Mouse (Mus musculus): ENCODE results near the gene Sema4b. TPM values are rescaled to one million over a fixed set of nuclear protein-coding genes. Genes with fewer than 3 reads are reported as not detected.

The Sema4b gene
- total RNA-seq (2022) = 10 to 100 TPM; 10.9 to 14.0 (median 11.7) TPM

DNA sequence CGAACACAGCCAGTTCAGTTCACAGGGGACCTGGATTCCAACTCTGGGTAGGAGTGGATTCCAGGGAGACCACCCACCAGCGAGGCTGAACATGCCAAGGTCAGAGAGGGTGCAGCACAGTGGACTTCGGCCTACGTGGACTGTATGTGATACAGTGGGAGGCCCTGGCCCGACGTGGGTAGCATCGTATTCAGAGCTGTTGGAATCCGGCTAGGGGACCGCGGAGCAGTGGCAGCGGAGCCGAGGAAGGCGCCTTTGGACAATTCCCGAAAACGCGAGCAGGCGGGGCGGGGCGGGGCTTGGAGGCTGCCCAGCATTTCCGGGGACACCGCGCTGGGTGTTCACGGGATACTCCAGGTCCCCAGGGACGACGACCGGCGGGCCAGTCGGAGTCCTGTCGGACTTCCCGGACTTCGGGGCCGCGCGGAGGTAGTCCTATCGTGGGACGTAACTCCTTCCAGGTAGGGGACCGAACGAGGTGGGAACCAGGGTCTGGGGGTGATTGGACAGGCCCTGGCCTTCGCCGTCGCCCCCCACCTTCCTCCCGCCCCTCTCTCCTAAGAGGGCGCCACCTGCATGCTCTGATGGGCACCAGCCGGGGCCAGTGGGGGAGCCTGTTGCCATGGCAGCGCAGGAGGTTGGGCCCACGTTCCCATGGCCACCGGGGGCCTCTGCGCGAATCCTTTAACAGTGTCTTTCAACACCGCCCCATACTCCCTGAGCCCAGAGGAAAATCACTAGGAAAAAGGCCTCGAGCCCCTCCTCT lies at the start of gene Sema4b:
Gene Sema4b (plus strand): TSS at position 311 of the 766 bp plus-strand sequence.
- DNase-seq (ENCODE audit: low spot score) = peak; percentile 87

DNA sequence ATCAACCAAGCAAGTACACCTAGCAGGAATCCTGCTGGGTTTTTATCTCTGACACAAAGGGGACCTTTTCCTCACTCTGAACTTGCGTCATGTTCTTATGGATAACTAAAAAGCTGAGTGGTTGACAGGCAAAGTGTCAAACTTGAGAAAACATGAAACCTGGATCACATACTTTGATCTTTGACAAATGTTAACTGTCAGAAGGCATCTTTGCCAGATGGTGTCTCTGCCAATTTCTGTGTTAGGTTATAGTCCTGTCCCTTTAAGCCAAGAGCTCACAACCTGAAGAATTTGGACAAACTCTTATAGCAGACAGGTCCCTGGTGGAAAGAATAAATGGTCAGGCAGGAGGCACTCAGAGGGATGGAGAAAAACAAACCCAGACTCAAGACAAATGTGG lies 48.3 kb upstream of the Sema4b start:
- DNase-seq (ENCODE audit: low spot score) = no peak

DNA sequence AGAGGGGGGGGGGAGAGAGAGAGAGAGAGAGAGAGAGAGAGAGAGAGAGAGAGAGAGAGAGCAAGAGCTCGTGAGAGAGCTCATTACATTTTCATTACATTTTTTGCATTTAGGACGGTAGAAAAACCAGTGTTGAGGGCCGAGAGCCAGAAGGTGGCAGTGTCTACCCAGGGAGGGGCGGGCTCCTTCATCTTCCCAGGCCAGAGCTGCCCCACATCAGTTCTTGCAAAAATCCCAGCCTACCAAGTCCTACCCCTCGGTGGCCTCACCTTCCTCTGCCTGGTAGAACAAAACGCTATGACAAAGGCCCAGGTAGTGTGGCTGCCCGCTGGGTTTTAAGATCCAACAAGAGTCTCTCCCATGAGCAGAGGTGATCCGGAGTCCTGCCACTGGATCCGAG lies 45.8 kb upstream of the Sema4b start:
- peak; percentile 56 for DNase-seq (ENCODE audit: low spot score)

DNA sequence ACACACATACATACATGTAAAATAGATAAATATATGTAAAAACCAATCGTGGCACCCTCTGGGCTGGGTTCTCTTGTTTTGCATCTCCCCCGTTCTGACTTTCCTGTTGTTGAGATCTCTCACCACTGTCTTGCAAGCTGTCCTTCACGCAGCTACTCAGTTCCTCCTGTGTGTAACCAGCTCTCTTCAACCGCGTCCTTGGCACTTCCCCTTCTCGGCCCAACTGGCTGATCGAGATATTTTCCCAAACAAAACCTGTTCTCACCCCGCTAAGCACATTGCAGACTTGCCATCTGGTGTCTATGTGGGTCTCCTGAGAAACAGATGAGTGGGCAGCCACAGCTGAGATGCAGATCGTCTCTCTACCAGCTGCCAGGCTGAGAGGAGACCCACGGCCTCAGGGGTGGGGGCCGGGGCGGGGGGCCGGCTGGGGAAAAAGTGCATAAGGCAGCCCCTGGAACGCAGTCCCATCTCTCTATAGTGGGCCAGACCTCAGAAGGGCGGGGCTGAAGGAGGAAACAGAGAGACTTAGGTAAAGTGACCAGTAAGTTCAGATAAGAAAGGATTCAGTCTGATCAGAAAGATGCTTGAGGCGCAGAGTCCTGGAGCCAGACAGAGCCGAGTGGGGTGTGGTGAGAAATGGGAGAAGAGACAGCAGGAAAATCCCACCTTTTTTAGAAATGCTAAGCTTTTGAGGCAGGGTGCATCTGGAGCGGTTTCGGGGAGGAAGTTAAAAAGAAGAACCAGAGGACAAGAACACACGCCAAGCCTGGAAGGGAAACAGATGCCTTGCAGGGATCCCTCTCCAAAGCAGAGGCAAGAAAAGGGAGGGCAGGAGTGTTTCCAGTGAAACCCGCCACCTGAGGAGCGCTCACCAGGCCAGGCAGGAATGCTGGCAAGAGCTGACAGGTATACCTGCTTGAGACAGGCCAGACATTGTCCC lies 43.0 kb upstream of the Sema4b start:
- no peak for DNase-seq (ENCODE audit: low spot score)

DNA sequence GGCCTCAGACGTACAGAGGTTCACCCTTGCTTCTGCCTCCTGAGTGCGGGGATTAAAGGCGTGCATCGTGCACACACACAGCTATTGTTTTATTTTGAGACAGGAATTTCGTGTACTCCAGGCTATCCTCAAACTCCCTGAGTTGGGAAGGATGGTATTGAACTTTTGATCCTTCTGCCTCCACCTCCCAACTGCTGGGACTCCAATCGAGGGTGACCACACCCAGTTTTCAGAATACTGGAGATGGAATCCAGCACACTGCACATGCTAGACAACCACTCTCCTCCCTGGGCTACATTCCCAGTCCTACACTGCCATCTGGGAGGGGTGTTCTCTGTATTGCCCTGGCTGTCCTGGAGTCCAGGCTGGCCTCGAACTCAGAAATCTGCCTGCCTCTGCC lies 41.9 kb upstream of the Sema4b start:
- DNase-seq (ENCODE audit: low spot score) = no peak

DNA sequence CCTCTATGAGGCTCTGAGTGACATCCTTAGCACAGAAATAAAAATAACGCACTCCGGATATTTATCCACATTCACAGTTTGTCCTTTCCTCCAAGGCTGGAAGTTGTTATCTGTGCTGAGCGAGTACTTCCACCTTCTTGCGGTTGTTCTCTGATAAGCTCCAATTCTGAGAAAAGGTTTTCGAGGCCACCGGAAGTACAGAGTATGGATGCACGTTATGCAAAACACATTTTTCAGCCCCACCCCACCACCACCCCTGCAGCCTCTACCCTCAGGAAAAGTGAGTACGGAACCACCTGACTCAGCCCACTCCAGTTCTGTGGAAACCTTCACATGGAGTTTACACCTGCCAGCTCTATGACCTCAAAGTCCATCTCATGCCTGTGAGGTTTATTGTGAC lies 40.6 kb upstream of the Sema4b start:
- DNase-seq (ENCODE audit: low spot score) = no peak

DNA sequence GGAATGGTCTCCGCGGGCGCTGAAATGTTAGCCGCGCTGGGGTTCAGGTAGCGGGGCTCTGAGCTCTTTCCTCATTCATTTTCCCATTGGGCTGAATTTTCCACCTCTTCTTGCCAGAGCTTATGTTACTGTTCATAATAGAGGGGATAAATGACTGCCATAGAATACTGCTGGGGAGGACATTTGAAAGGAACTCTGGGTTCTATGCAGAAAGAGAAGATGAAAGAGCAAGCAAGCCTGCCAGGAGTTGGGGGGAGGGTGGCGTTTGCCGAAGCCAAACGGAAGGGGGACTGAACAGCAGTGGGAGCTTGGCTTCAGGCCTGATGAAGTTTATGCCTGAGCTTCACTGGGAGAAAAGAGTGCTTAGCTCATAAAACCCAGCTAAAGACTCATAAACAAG lies 37.3 kb upstream of the Sema4b start:
- no peak for DNase-seq (ENCODE audit: low spot score)

DNA sequence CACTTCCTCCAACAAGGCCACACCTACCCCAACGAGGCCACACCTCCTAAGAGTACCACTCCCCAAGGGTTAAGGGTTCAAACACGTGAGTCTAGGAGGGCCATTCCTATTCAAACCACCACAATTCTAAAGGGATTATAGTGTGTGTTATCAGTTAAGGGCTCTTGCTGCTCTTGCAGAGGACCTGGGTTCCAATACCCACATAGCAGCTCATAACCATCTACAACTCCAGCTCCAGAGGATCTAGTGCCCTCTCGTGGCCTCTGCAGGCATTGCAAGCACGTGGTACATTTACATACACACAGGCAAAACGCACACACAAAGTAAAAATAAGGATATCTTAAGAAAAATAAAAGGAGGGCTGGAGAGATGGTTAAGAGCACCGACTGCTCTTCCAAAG lies 34.5 kb upstream of the Sema4b start:
- no peak for DNase-seq (ENCODE audit: low spot score)

DNA sequence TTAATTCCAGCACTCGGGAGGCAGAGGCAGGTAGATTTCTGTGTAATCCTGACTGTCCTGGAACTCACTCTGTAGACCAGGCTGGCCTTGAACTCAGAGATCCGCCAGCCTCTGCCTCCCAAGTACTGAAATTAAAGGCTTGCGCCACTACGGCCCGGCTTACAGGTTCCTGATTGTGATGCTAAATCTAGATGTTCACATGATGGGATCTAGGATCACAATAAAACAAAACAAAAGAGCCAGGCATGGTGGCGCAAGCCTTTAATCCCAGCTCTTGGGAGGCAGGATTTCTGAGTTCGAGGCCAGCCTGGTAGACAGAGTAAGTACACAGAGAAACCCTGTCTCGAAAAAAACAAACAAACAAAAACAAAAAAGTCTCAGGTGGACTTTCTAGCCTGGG lies 33.9 kb upstream of the Sema4b start:
- no peak for DNase-seq (ENCODE audit: low spot score)

DNA sequence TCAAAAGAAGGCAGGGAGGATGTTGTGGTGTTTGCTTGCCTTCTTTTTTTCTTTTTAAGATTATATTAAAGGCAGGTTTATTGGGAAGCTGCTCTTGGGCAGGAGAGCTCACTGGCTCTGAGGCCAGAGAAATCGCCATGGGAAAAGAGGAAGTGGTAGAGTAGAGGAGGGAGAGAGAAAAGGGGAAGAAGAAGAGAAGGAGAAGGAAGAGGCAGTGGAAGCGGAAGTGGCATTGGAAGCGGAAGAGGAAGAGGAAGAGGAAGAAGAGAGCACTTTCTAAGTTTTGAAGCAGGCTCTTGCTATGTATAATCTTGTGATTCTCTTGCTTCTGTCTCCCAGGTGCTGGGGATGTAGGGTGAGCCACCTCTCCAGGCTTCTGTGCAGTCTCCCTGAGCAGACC lies 32.0 kb upstream of the Sema4b start:
- no peak for DNase-seq (ENCODE audit: low spot score)

DNA sequence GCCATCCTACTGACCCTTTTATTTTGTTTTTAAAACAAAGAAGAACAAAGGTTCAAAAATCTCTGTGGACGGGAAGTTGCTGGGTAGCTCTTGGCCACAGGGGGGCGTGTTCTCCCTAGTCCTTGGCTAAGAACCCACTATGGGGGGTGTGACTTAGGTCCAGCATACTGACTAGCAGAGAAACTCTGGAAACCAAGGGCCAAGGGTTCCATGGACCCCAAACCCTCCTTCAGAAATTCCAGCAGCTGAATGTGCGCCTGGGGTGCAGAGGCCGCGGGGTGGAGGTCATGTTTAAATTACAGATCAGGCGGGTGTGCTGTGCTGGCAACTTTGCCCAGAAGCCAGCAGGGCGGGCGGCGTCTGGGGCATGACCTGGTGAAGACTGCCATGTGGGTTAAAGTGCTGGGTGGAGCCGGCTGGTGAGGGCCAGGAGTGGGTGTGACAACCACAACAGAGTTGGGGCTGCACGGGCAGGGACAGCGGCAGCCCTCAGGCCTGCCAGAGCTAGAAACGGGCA lies 29.9 kb upstream of the Sema4b start:
- no peak for DNase-seq (ENCODE audit: low spot score)

DNA sequence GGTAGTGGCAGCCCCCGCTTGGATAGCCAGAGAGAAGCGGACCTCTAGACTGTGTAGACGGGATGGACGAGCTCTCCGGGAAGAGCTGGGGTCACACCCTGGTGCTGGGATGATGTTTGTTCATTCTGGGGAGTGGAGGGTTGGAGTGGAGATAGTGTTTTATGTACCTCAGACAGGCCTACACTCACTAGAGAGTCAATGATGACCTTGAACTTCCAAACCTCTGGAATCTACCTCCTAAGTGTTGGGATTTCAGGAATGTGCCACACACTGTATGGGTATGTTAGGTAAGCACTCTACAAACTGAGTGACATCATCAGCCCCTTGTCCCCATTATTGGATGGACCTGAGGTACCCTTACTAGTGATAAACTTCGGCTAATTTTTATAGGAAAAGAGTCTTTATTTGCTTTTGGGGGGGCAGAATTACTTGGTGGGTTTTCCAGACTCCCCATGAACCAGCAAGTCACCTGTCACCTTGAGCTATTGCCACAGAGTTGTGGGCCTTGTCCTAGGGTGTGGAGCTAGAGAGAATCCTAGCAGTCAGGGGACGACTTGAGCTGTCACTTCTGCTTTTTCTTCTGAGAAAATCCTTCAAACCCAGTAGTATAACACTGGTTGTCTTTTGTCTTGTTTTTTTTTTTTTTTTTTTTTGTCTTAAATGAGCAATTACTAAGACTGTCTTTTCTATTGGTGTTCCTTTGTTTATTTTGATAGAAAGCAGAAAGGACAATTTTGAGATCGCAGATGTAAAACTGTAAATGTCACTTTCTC lies 28.0 kb upstream of the Sema4b start:
- no peak for DNase-seq (ENCODE audit: low spot score)

DNA sequence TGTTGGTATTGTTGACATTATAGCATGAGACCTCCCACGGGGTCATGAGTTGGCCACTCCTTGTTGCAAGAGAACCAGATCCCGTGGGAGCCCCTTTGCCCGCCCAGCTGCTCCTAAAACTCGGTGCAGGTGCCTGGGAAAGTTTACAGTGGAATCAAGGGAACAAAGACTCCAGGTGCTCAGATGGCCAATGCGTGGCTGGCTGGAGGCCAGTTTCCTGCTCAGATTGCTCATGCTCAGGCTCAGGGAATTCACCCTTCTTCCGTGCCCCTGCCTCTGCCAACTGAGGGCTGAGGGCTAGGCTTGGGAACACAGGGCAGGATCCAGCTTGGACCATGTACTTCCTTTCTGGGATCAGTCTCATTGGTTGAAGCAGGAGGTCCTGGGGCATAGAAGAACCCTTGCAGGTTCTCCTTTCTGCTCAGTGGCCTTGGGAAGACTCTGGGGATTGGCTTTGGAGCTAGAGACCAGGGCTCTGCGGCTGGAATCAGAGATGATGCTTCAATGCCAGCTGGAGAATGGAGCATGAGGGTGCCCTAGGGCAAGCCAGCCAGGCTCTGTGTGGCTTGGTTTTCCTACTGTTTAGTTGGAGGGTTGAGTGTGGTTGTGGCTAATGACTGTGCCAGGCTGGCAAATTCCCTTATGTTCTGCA lies 26.2 kb upstream of the Sema4b start:
- no peak for DNase-seq (ENCODE audit: low spot score)

DNA sequence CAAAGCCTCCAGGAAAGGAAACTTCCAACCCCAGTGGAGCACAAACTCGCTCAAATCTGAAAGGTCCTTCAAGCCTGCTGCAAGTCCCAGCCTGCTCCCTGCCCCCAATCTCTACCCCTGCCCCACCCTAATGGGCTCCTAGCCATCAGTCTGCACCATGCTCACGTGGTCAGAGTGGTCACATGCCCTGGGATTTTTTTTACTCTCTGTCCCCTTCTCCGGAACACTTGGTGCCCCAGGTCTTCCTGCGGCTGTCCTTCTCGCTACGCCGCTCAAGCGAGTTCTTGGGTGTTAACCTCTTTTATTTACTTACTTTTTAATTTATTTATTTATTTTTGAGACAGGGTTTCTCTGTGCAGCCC lies 25.7 kb upstream of the Sema4b start:
- DNase-seq (ENCODE audit: low spot score) = peak; percentile 71

DNA sequence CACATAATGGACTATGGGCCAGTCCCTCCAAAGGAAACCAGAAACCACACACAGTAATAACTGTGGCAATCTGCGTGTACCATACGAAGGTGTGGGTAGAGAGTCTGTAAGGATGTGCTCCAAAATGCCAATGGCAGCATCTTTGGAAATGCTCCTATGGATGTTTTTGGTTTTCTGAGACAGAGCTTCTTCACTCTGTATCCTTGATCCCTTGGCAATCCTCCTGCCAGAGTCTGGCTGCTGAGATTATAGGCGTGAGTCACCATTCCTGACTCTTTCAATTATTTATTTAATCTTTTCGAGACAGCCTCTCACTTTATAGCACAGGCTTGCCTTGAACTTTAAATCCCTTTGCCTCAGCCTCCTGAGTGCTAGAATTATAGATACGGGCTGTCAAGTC lies 21.2 kb upstream of the Sema4b start:
- DNase-seq (ENCODE audit: low spot score) = no peak

DNA sequence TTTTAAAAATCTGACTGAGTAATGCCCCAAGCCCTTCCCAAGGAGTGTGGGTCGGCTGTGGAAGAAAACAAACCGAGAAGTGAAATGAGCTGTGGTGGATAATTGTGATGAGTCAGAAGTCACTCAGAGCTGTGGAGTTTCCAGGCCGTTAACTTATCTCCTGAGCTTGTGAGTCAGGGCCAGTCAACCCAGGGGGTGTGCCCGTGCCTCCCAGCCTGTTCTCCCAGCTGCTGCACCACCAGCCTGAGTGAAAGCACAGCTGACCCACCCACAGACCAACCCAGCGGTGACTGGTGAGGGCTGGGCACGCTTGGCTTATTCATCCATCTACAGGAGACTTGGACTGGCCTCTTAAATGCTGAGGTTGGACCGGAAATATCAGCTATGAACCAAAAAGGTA lies 19.9 kb upstream of the Sema4b start:
- no peak for DNase-seq (ENCODE audit: low spot score)

DNA sequence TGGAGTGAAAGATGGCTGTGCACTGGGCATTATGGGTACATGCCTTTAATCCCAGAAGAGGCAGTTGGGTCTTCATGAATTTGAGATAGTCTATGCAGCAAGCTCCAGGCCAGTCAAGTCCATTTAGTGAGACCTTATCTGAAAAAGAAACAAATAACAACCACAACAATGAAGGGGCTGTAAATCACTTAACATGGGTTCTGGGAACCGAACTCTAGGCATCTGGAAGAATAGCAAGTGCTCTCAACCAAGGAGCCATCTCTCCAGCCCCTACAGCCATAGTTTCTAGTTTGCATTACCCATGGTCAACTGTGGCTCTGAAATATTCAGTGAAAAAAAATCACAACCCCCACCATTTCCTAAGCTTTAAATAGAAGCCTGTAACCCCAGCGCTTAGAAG lies 16.8 kb upstream of the Sema4b start:
- no peak for DNase-seq (ENCODE audit: low spot score)

DNA sequence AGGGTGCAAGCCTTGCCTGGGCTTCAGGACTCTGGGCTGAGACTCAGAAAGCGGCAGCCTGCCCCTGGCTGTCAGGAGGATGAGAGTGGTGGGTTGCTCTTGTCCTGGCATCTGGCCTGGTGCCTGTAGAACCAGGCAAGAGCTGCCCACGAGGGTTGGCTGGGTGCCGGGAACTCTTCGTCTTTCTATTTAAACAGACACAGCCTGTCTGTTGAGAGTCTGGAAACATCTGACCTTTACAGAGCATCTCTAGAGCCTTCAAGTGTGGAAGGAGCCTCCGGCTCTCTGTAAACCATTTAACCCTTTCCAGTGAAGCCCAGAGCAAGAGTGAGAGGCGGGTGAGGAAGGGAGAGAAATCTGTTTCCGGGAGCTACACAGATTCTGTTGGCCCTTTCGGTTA lies 15.3 kb upstream of the Sema4b start:
- no peak for DNase-seq (ENCODE audit: low spot score)

DNA sequence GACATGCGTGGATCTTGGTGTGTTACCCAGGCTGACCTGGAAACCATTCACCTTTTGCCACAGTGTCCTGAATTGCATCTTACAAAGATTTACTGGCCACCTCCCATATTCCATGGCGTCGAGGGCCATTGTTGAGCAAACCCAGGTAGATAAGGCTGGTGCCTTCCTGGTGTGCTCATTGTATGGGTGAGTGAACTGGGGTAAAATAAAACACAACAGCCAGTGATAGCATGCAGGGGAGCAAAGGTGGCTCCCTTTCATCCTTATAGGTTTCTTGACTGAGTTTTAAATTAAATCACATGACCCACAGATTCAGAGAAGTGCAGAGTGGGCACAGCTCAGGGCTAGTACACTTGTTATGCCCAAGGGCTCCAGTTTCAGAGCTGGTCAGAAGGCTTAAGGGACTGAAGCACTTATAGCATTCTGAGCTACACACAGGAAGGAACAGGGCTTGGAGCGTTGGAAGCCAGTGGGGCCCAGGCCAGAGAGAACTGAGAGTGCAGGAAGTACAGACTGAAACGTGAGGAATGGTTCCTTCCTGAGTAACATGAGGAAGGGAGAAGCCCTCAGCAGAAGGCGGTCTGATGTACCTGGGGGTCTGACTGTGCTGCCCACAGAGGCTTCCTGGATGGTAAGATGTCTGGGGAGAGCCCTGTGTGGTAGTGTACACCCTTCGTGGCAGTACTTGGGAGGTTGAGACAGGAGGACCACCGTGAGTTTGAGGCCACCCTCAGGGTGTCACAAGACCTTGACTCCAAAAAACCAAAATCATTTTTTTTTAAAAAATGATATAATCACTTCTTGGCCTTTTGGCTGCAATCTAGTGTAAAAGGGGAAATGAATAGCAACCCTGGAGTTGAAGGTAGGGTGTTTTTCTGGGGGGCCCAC lies 14.3 kb upstream of the Sema4b start:
- DNase-seq (ENCODE audit: low spot score) = no peak

DNA sequence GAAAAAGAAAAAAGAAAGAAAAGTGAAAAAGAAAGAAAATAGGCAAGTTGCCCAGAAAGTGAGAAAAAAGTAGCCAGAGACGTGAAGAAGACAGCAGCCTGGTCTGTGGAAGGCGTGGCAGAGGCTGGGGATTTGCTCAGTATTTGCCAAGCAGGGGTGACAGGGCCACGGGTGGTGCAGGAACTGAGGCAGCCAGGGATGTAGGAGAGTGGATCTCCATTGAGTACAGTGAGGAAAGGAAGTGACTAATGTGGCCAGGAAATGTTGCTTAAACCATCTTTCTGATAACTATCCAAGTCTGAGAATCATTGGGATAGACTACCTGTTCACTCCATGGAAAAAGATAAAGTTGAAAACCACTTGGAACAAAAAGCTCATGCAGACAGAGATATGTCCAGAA lies 10.5 kb upstream of the Sema4b start:
- DNase-seq (ENCODE audit: low spot score) = no peak

Measured in heart, adult 8-10 months (tissue).